Mouse (Mus musculus) lung, postnatal 0 days (tissue): ENCODE data around the gene Fbxw8. TPM values are rescaled to one million over a fixed set of nuclear protein-coding genes. Genes with fewer than 3 reads are reported as not detected.

Experiments used
- ATAC-seq: fragments of 200-750 bp; cut with Nextera tagmentation; 2 replicates; pipeline ENCODE4 v1.8.0; 2017; ENCODE audit warnings: moderate library complexity
- DNase-seq: peaks from one replicate; pipeline ENCODE4 v3.0.0-alpha.2; 2016; ENCODE audit warnings: low spot score
- H3K27ac ChIP-seq: fragments of 300-500 bp; sonication (generic); 2 replicates; pipeline ENCODE4 v1.5.1; 2014; ENCODE audit warnings: antibody characterized with exemption, mild to moderate bottlenecking, low read length, mixed read lengths
- H3K27me3 ChIP-seq: fragments of 300-500 bp; sonication (generic); replicated peaks from 2 replicates; pipeline ENCODE4 v1.6.1; 2014; ENCODE audit warnings: low read length, mixed read lengths; ENCODE audit not compliant: insufficient read depth
- H3K36me3 ChIP-seq: fragments of 300-500 bp; sonication (generic); 2 replicates; pipeline ENCODE4 v1.6.1; 2014; ENCODE audit warnings: low read length, mixed read lengths; ENCODE audit not compliant: insufficient read depth
- H3K4me1 ChIP-seq: fragments of 300-500 bp; sonication (generic); 2 replicates; pipeline ENCODE4 v1.6.1; 2014; ENCODE audit warnings: antibody characterized with exemption, low read depth, low read length, mixed read lengths; ENCODE audit not compliant: insufficient read depth
- H3K4me2 ChIP-seq: fragments of 300-500 bp; sonication (generic); replicated peaks from 2 replicates; pipeline ENCODE4 v1.6.1; 2014; ENCODE audit warnings: low read depth, mild to moderate bottlenecking, low read length, moderate library complexity, mixed read lengths
- H3K4me3 ChIP-seq: fragments of 300-500 bp; sonication (generic); 2 replicates; pipeline ENCODE4 v1.5.1; 2014; ENCODE audit warnings: low read depth, low read length
- H3K9ac ChIP-seq: fragments of 300-500 bp; sonication (generic); replicated peaks from 2 replicates; pipeline ENCODE4 v1.6.1; 2014; ENCODE audit warnings: low read depth, mild to moderate bottlenecking
- H3K9me3 ChIP-seq: fragments of 300-500 bp; sonication (generic); 2 replicates; pipeline ENCODE4 v1.6.1; 2016; ENCODE audit warnings: low read length, mixed read lengths
- CTCF ChIP-seq: IDR thresholded peaks from 2 replicates; pipeline ENCODE4 v1.5.1; 2016; ENCODE audit warnings: antibody characterized with exemption, mild to moderate bottlenecking
- EP300 ChIP-seq: IDR thresholded peaks from 2 replicates; pipeline ENCODE4 v1.6.1; 2016; ENCODE audit warnings: antibody characterized with exemption, mild to moderate bottlenecking, control low read depth
- WGBS: fragments of 180-500 bp; shearing (Covaris S2); extraction: QIAGEN DNeasy Blood & Tissue Kit; methylation state at CpG from one replicate; pipeline ENCODE4 v1.1.7; 2014; 5-methylcytosine and 5-hydroxymethylcytosine counted together
- polyA plus RNA-seq: library from polyadenylated mRNA; unstranded; fragments of >200 nt; fragmentation: Nextera tagmentation; extraction: Ambion mirVana; gene quantifications from 2 replicates; pipeline ENCODE4 v1.2.1, GENCODE M21; 2015

Fbxw8 gene
- polyA plus RNA-seq, 1 experiment from 2014 or later: 27.9 TPM

- H3K4me1 ChIP-seq: 0 out of 2 replicates have a peak, but pooled peaks cover 4% of the 10 kb centered on the region
- H3K36me3 ChIP-seq: no peaks in the 10 kb centered on the region
- peaks cover 4% of the 10 kb centered on the region; the same call in 1 of the 2 replicates for H3K27me3 ChIP-seq
- no peak for DNase-seq
- no peak overlapping the region for H3K4me2 ChIP-seq
- WGBS: 46% methylated on average over 6 of the region's 6 CpGs
- H3K9me3 ChIP-seq: peaks cover 3% of the 10 kb centered on the region; the same call in 1 of the 2 replicates
- TF ChIP-seq EP300 (no peak), CTCF (no peak)
- H3K4me3 ChIP-seq: no peak overlapping the region
- no peak overlapping the region for H3K9ac ChIP-seq
- H3K27ac ChIP-seq: no peak overlapping the region
- ATAC-seq: no peak
These were observed 121.5 kb downstream of the Fbxw8 start for GRCm38 (mm10) chr5:118033740-118034139.

DNA sequence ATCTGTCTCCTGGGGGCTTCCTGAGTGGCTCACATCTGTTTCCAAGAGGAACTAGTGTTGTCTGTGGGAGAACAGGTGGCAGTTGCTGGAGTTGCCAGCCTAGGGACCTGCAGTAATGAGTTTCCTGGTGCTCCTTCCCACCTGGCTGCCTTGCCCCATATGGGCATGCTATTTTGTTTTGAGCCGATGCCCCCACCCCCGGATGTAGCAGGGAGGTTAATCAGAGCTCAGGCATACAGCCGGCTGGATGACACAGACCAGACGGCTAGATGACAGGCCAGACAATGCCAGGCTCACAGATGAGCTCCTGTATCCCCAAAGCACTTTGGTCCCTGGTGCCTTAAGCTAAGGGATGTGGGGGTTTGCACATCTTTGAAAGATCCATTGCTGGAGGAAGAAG lies 121.9 kb downstream of the Fbxw8 start:
- TF ChIP-seq EP300: no peak
- TF ChIP-seq CTCF: no peak
- ATAC-seq: no peak
- Histone ChIP-seq H3K4me3 (no peak overlapping the region), H3K27me3 (peaks cover 8% of the 10 kb centered on the region), H3K4me2 (no peak overlapping the region), H3K9ac (no peak overlapping the region), H3K4me1 (0 out of 2 replicates have a peak, but pooled peaks cover 4% of the 10 kb centered on the region), H3K36me3 (no peaks in the 10 kb centered on the region), H3K9me3 (peaks cover 3% of the 10 kb centered on the region; the same call in 1 of the 2 replicates), H3K27ac (no peak overlapping the region)
- WGBS: 55% methylated on average over 4 of the region's 4 CpGs
- DNase-seq: no peak

DNA sequence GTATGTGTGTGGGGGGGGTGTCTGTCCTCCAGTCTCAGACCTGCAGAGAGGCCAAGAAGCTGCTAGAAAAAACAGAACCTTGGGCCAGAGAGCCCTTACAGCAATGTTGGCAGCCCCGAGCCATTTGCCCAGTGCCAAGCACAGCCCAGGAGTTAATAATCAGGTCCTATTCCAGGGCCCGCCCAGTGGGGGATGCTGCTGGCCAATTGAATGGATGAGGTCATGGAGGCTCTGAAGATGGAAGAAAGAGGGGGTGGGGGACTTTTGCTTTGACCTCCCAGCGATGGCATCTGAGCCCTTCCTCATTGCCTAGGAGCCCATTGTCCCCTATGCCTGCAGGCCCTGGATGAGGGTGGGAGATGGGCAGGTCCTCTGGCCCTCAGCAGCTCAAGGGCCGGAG lies 123.8 kb downstream of the Fbxw8 start:
- H3K4me3 ChIP-seq: no peak overlapping the region
- WGBS: 58% methylated on average over 4 of the region's 4 CpGs
- TF ChIP-seq CTCF (no peak), EP300 (no peak)
- H3K9ac ChIP-seq: no peak overlapping the region
- DNase-seq (no peak), ATAC-seq (no peak)
- peaks cover 27% of the 10 kb centered on the region for H3K27me3 ChIP-seq
- H3K4me2 ChIP-seq: no peak overlapping the region
- H3K4me1 ChIP-seq: peaks cover 8% of the 10 kb centered on the region; the same call in 1 of the 2 replicates
- H3K36me3 ChIP-seq: no peaks in the 10 kb centered on the region
- peaks cover 3% of the 10 kb centered on the region; the same call in 1 of the 2 replicates for H3K9me3 ChIP-seq
- no peak overlapping the region for H3K27ac ChIP-seq

DNA sequence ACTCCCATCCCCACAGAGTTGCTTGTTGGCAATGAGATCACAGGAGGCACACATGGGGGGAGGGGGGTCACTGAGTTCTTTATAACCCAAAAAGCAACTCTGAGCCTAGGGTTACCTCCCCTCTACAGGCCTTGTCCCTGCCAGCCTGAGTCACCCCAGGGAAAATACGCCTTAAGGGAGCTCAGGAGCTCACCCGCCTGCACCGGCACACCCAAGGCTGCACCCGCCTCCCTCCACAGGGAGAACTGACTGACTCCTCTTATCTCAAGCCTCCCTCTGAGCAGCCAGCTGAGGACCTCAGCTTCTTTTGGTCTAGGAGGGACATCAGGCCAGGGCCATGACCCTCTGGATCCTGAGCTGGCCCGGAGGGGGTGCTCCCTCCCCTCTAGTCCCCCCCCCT lies 124.2 kb downstream of the Fbxw8 start:
- ATAC-seq (no peak), DNase-seq (no peak)
- TF ChIP-seq EP300: no peak
- TF ChIP-seq CTCF: no peak
- Histone ChIP-seq H3K4me1 (peaks cover 8% of the 10 kb centered on the region; the same call in 1 of the 2 replicates), H3K9me3 (peaks cover 3% of the 10 kb centered on the region; the same call in 1 of the 2 replicates), H3K9ac (no peak overlapping the region), H3K4me2 (no peak overlapping the region), H3K27me3 (peaks cover 30% of the 10 kb centered on the region), H3K27ac (no peak overlapping the region), H3K36me3 (no peaks in the 10 kb centered on the region), H3K4me3 (no peak overlapping the region)
- 32% methylated on average over 5 of the region's 5 CpGs for WGBS

- peaks cover 8% of the 10 kb centered on the region; the same call in 1 of the 2 replicates for H3K4me1 ChIP-seq
- H3K36me3 ChIP-seq: no peaks in the 10 kb centered on the region
- ATAC-seq (no peak), DNase-seq (no peak)
- WGBS: 91% methylated on average over 9 of the region's 9 CpGs
- no peak overlapping the region for H3K27ac ChIP-seq
- no peaks in the 10 kb centered on the region for H3K9me3 ChIP-seq
- TF ChIP-seq EP300 (no peak), CTCF (no peak)
- H3K9ac ChIP-seq: no peak overlapping the region
- H3K4me3 ChIP-seq: no peak overlapping the region
- no peak overlapping the region for H3K4me2 ChIP-seq
- H3K27me3 ChIP-seq: peaks cover 37% of the 10 kb centered on the region
These were observed 125.1 kb downstream of the Fbxw8 start for GRCm38 (mm10) chr5:118030022-118030675.

DNA sequence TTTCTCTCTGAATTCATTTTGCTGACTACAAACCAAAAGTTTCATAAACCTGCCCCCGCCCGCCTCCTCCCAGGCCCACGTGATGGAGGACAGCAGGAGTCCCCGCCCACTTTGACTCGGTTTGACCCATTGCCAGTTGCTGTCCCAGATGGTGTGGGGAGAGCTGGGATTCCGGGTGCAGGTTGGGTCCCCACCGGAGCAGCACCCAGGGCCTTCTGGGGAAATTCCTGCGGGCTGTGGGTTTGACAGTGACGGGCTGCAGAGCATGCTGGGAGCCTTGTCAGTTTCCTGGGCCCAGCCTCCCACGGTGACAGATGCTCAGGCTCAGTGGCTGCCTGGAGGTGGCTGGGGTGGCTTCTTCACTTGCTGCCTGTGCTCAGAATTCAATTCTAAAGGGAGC lies 125.8 kb downstream of the Fbxw8 start:
- peaks cover 8% of the 10 kb centered on the region; the same call in 1 of the 2 replicates for H3K4me1 ChIP-seq
- no peak overlapping the region for H3K27ac ChIP-seq
- 4% methylated on average over 10 of the region's 10 CpGs for WGBS
- H3K27me3 ChIP-seq: peaks cover 37% of the 10 kb centered on the region
- peak overlapping the region; percentile 90 for H3K4me2 ChIP-seq
- no peaks in the 10 kb centered on the region for H3K36me3 ChIP-seq
- DNase-seq (no peak), ATAC-seq (no peak; the same call in 1 of the 2 replicates)
- H3K9ac ChIP-seq: no peak overlapping the region
- H3K9me3 ChIP-seq: no peaks in the 10 kb centered on the region
- H3K4me3 ChIP-seq: peak overlapping the region; percentile 46
- no peak for TF ChIP-seq EP300
- no peak for TF ChIP-seq CTCF
